Comparison of ENCODE assay signal across 30 mouse cellular contexts in genomic region chr1:11650137-11650536, GRCm38 (mm10).
DNase-seq lines count a peak whose midpoint lies in the region; ATAC-seq and TF ChIP-seq lines count a peak whose summit lies in the region.
"Had no signal": no experiment of that assay in that cellular context is flagged by ENCODE, and none has a peak within 500 bp of the region (broad histone marks: within the 10 kb centered on the region; RNA-seq: fewer than 3 reads in every experiment).

No protein-coding gene starts in this region.

- H3K36me3 ChIP-seq in forebrain, embryonic 15.5 days = no peaks in the 10 kb centered on the region
- no peaks in the 10 kb centered on the region for H3K36me3 ChIP-seq in forebrain, embryonic 11.5 days (ENCODE audit: control insufficient read depth, insufficient read depth, low read length)
- no peaks in the 10 kb centered on the region for H3K36me3 ChIP-seq in neural tube, embryonic 15.5 days
- H3K36me3 ChIP-seq: embryonic facial prominence, embryonic 12.5 days; G1E; intestine, embryonic 15.5 days; limb, embryonic 13.5 days; lung, embryonic 15.5 days; neural tube, embryonic 12.5 days had no signal

- H3K9me3 ChIP-seq in forebrain, embryonic 15.5 days = no peaks in the 10 kb centered on the region
- H3K9me3 ChIP-seq in forebrain, embryonic 11.5 days (ENCODE audit: control insufficient read depth, low read length) = no peaks in the 10 kb centered on the region
- no peaks in the 10 kb centered on the region for H3K9me3 ChIP-seq in neural tube, embryonic 15.5 days (replicated peaks)
- H3K9me3 ChIP-seq: embryonic facial prominence, embryonic 12.5 days; forebrain, embryonic 13.5 days; G1E; intestine, embryonic 15.5 days; limb, embryonic 13.5 days; lung, embryonic 15.5 days; neural tube, embryonic 12.5 days had no signal

- no peak overlapping the region for H3K27ac ChIP-seq in forebrain, embryonic 15.5 days (replicated peaks)
- H3K27ac ChIP-seq in forebrain, embryonic 11.5 days (ENCODE audit: low read depth, low read length) = no peak overlapping the region
- no peak overlapping the region for H3K27ac ChIP-seq in neural tube, embryonic 15.5 days (replicated peaks)
- H3K27ac ChIP-seq: embryonic facial prominence, embryonic 12.5 days; forebrain, embryonic 13.5 days; hindbrain, postnatal 0 days; intestine, embryonic 15.5 days; kidney, postnatal 0 days; limb, embryonic 13.5 days; lung, embryonic 15.5 days; neural tube, embryonic 12.5 days had no signal

- TF ChIP-seq POLR2A in brain, embryonic 14.5 days (IDR thresholded peaks at IDR 0.05; ENCODE audit: borderline replicate concordance, extremely low read depth, insufficient read depth, insufficient read length, poor library complexity, severe bottlenecking) = no peak

- no peak overlapping the region for H3K4me2 ChIP-seq in forebrain, embryonic 15.5 days (replicated peaks)
- no peak overlapping the region for H3K4me2 ChIP-seq in forebrain, embryonic 11.5 days (ENCODE audit: low read depth, low read length, severe bottlenecking)
- no peak overlapping the region for H3K4me2 ChIP-seq in neural tube, embryonic 15.5 days
- H3K4me2 ChIP-seq: embryonic facial prominence, embryonic 12.5 days; forebrain, embryonic 13.5 days; intestine, embryonic 15.5 days; limb, embryonic 13.5 days; liver, embryonic 11.5 days; lung, embryonic 15.5 days; midbrain, embryonic 11.5 days; neural tube, embryonic 12.5 days had no signal

- DNase-seq in forebrain, embryonic 11.5 days (ENCODE audit: low spot score) = no peak
- DNase-seq in layer of hippocampus, adult 18-20 months (ENCODE audit: low spot score in 2 of 2) = peak; percentile 10 to 68
- DNase-seq in layer of hippocampus, postnatal 10 days (ENCODE audit: low spot score in 2 of 2) = no peak
- DNase-seq in brain, embryonic 14.5 days (ENCODE audit: low read depth) = peak; percentile 12
- DNase-seq in retina, postnatal 1 day = no peak
- DNase-seq: adrenal gland, adult 8-10 months; cerebellum, adult 11 months; cerebellum, adult 9-10 months; cerebellum, postnatal 36 days; gastrocnemius, postnatal 10 days; heart, postnatal 14 days; kidney, adult 8-10 months; kidney, postnatal 4 days; lung, postnatal 36 days; right cerebral cortex, postnatal 25 days; thymus, postnatal 4 days had no signal

- H3K9ac ChIP-seq in forebrain, embryonic 15.5 days (replicated peaks) = no peak overlapping the region
- H3K9ac ChIP-seq in forebrain, embryonic 11.5 days (ENCODE audit: low read length) = no peak overlapping the region
- no peak overlapping the region for H3K9ac ChIP-seq in neural tube, embryonic 15.5 days (replicated peaks)
- H3K9ac ChIP-seq: embryonic facial prominence, embryonic 12.5 days; forebrain, embryonic 13.5 days; intestine, embryonic 15.5 days; limb, embryonic 13.5 days; lung, embryonic 15.5 days; neural tube, embryonic 12.5 days had no signal

- ATAC-seq in forebrain, embryonic 15.5 days (replicated peaks) = peak; percentile 64; the same call in 1 of the 2 replicates
- no peak for ATAC-seq in forebrain, embryonic 11.5 days (replicated peaks; ENCODE audit: low FRiP score)
- ATAC-seq in neural tube, embryonic 15.5 days (ENCODE audit: low FRiP score) = peak; percentile 53
- ATAC-seq: forebrain, embryonic 13.5 days; hindbrain, postnatal 0 days; intestine, embryonic 15.5 days; midbrain, embryonic 16.5 days had no signal

- H3K27me3 ChIP-seq in forebrain, embryonic 15.5 days = no peaks in the 10 kb centered on the region
- H3K27me3 ChIP-seq in forebrain, embryonic 11.5 days (ENCODE audit: control insufficient read depth, insufficient read depth, low read length) = no peaks in the 10 kb centered on the region
- no peaks in the 10 kb centered on the region for H3K27me3 ChIP-seq in neural tube, embryonic 15.5 days (replicated peaks)
- H3K27me3 ChIP-seq: embryonic facial prominence, embryonic 12.5 days; forebrain, embryonic 13.5 days; intestine, embryonic 15.5 days; limb, embryonic 13.5 days; lung, embryonic 15.5 days; neural tube, embryonic 12.5 days had no signal

- TF ChIP-seq CTCF in brain, embryonic 14.5 days (IDR thresholded peaks at IDR 0.05; ENCODE audit: borderline replicate concordance, extremely low read depth, insufficient read depth, insufficient read length) = no peak

- H3K4me1 ChIP-seq in forebrain, embryonic 15.5 days = peaks cover 3% of the 10 kb centered on the region; the same call in 1 of the 2 replicates
- H3K4me1 ChIP-seq in forebrain, embryonic 11.5 days (replicated peaks; ENCODE audit: control insufficient read depth, insufficient read depth, low read length) = no peaks in the 10 kb centered on the region
- no peaks in the 10 kb centered on the region for H3K4me1 ChIP-seq in neural tube, embryonic 15.5 days
- H3K4me1 ChIP-seq: embryonic facial prominence, embryonic 12.5 days; forebrain, embryonic 13.5 days; intestine, embryonic 15.5 days; limb, embryonic 13.5 days; lung, embryonic 15.5 days; neural tube, embryonic 12.5 days had no signal

- H3K4me3 ChIP-seq in forebrain, embryonic 15.5 days = no peak overlapping the region
- H3K4me3 ChIP-seq in forebrain, embryonic 11.5 days (ENCODE audit: low read depth, low read length) = no peak overlapping the region
- no peak overlapping the region for H3K4me3 ChIP-seq in neural tube, embryonic 15.5 days (replicated peaks)
- H3K4me3 ChIP-seq: embryonic facial prominence, embryonic 12.5 days; forebrain, embryonic 13.5 days; intestine, embryonic 15.5 days; limb, embryonic 13.5 days; lung, embryonic 15.5 days; neural tube, embryonic 12.5 days had no signal

Comparison
In these comparisons a context has a peak if more than half of its experiments do, and no peak if none do; other contexts are left out.
1. DNase-seq: peak in layer of hippocampus, adult 18-20 months (2 of 2) and brain, embryonic 14.5 days (single experiment); none in forebrain, embryonic 11.5 days (single experiment), layer of hippocampus, postnatal 10 days (0 of 2) and retina, postnatal 1 day (single experiment).